Mouse (Mus musculus) bone marrow, adult 2 months (tissue): ENCODE measurements around the gene Abcb4. TPM values are rescaled to one million over a fixed set of nuclear protein-coding genes. Genes with fewer than 3 reads are reported as not detected.

Experiments used
- H3K27ac ChIP-seq: fragments of 200-500 bp; 2 replicates; pipeline ENCODE4 v1.5.1; 2012; ENCODE audit warnings: low read depth, mild to moderate bottlenecking, control low read depth, inconsistent platforms, low read length; ENCODE audit not compliant: control insufficient read depth, poor library complexity, insufficient read depth
- H3K4me1 ChIP-seq: fragments of 200-500 bp; 2 replicates; pipeline ENCODE4 v1.6.1; 2011; ENCODE audit warnings: low read length; ENCODE audit not compliant: control insufficient read depth, insufficient read depth
- H3K4me3 ChIP-seq: fragments of 200-500 bp; replicated peaks from 2 replicates; pipeline ENCODE3; 2011; ENCODE audit warnings: mild to moderate bottlenecking, low read depth, low read length, control low read depth; ENCODE audit not compliant: control insufficient read depth
- CTCF ChIP-seq: fragments of 200-500 bp; IDR thresholded peaks from 2 replicates; pipeline ENCODE4 v1.5.1; 2011; ENCODE audit warnings: low read length, control low read depth; ENCODE audit not compliant: control insufficient read depth, insufficient read depth
- POLR2A ChIP-seq: fragments of 200-500 bp; IDR thresholded peaks from 2 replicates; pipeline ENCODE4 v1.6.1; 2011; ENCODE audit warnings: low read depth, mild to moderate bottlenecking, control low read depth, low read length, borderline replicate concordance; ENCODE audit not compliant: control insufficient read depth
- WGBS: fragments of 180-500 bp; shearing (Covaris S2); methylation state at CpG from one replicate; pipeline ENCODE4 v1.1.7; 2018; 5-methylcytosine and 5-hydroxymethylcytosine counted together
- polyA plus RNA-seq: library from polyadenylated mRNA; stranded (reverse); fragments of >200 nt; gene quantifications from 2 replicates; pipeline ENCODE4 v1.2.4, GENCODE M21; 2011; ENCODE audit warnings: low replicate concordance; ENCODE audit not compliant: missing spikeins, insufficient read depth, insufficient read length

Abcb4 gene
- polyA plus RNA-seq, 1 experiment, result 57.4 TPM

DNA sequence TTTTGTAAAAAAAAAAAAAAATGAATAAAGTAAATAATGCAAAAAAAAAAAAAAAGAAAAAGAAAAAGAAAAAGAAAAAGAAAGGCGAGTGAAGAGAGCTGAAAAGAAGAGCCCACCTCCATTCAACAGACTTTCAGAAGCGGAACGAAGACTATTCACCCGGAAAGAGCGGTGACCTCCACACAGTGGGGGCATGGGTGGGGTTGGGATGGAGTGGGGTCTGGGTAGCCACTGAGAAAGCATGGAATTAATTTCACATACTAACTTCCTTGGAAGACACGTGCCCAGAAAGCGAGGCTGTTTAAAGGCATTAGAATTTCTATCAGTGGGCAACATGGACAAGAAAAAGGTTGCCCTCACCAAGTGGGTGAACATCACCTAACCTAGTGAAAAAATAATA, 78.8 kb downstream of the Abcb4 start:
- TF ChIP-seq POLR2A (no peak), CTCF (no peak)
- H3K27ac ChIP-seq, result no peak overlapping the region
- no peaks in the 10 kb centered on the region for H3K4me1 ChIP-seq
- WGBS, result 93% methylated on average over 7 of the region's 7 CpGs
- H3K4me3 ChIP-seq, result no peak overlapping the region

DNA sequence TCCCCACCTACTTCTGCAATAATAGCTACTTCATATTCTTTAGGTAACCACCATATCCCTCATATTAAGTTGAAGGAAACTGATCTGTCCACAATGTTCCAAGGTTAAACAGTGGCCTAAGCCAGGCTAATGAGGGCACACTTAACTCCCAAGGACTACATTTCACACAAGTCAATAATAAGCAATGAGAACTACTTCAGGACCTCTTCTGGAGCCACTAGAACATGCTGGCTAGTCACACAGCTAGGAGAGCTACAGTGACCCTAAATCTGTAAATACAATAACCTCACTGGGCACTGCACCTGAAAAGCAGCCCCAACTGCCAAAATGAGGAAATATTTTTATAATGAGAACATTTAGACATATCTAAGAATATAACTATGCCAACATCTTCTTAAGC, 81.2 kb downstream of the Abcb4 start:
- Histone ChIP-seq H3K27ac (no peak overlapping the region), H3K4me1 (no peaks in the 10 kb centered on the region), H3K4me3 (no peak overlapping the region)
- TF ChIP-seq CTCF (no peak), POLR2A (no peak)

DNA sequence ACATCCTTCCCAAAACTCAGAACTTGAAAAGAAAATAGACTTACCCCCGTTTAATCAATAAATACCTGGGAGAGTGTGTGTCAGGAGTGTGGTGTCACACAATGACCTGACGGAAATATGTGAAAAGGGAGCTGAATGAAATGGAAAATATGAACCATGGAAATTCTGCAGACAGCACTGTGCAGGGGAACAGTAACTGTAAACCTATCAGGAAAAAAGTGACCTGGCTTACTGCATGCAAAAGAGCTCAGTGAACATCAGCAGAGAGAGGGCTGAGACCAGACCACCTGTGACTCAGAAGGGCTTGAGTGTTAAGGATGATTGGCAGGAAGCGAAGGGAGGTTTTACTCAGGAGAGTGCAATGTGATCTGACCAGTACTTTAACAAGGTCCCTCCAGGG, 92.0 kb downstream of the Abcb4 start:
- Histone ChIP-seq H3K4me1 (no peaks in the 10 kb centered on the region), H3K4me3 (no peak overlapping the region), H3K27ac (no peak overlapping the region)
- TF ChIP-seq POLR2A (no peak), CTCF (no peak)
- WGBS, result 85% methylated on average over 3 of the region's 3 CpGs

GRCm38 (mm10) chr5:8987925-8988324, 94.4 kb downstream of the Abcb4 start:
- WGBS, result 61% methylated on average over 5 of the region's 5 CpGs
- no peak overlapping the region for H3K4me3 ChIP-seq
- H3K4me1 ChIP-seq, result no peaks in the 10 kb centered on the region; the same call in 1 of the 2 replicates
- H3K27ac ChIP-seq, result no peak overlapping the region
- TF ChIP-seq CTCF (no peak), POLR2A (no peak)

DNA sequence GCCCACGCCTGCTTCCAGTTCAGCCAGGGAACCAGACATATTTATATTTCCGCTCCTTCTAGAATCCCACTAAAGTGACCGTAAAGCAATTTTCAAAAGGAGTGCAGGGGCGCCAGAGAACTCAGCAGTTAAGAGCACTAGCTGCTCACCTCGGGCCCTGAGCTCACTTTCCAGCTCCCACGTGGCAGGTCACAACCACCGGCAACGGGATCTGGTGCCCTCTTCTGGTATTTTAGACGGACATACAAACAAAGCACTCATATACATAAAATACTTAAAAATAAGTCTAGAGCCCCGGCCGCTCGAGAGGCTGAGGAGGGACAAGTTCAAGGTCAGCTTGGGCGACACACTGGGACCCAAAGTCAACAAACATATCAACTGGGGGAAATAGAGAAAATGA, 97.0 kb downstream of the Abcb4 start:
- Histone ChIP-seq H3K4me1 (no peaks in the 10 kb centered on the region; the same call in 1 of the 2 replicates), H3K27ac (no peak overlapping the region), H3K4me3 (no peak overlapping the region)
- TF ChIP-seq POLR2A (no peak), CTCF (no peak)
- 89% methylated on average over 13 of the region's 13 CpGs for WGBS

DNA sequence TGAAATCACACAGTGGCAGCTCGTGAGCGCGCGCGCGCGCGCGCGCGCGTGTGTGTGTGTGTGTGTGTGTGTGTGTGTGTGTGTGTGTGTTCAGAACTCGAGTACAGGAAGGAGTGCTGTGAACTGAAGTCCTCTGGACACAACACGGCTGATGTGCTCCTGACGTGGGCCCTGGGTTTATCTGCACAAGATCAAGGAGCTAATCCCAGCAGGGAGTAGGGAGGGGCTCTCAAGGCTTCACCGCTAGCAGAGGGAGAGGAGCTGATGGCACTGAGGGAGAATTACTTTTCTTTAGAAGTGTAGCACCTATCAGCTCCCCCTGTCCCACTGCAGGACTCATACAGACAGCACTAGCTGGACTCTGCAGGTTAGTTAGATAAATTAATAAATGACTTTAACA, 98.1 kb downstream of the Abcb4 start:
- TF ChIP-seq POLR2A (no peak), CTCF (no peak)
- H3K4me1 ChIP-seq, result no peaks in the 10 kb centered on the region; the same call in 1 of the 2 replicates
- no peak overlapping the region for H3K27ac ChIP-seq
- 89% methylated on average over 16 of the region's 16 CpGs for WGBS
- H3K4me3 ChIP-seq, result no peak overlapping the region

- H3K4me3 ChIP-seq, result peak overlapping the region; percentile 94
- no peak for TF ChIP-seq CTCF
- TF ChIP-seq POLR2A, result no peak
- peak overlapping the region; percentile 75 for H3K27ac ChIP-seq
- WGBS, result 1% methylated on average over 13 of the region's 13 CpGs
- H3K4me1 ChIP-seq, result no peaks in the 10 kb centered on the region; the same call in 1 of the 2 replicates
These were observed 102.6 kb downstream of the Abcb4 start for GRCm38 (mm10) chr5:8995966-8996685.

DNA sequence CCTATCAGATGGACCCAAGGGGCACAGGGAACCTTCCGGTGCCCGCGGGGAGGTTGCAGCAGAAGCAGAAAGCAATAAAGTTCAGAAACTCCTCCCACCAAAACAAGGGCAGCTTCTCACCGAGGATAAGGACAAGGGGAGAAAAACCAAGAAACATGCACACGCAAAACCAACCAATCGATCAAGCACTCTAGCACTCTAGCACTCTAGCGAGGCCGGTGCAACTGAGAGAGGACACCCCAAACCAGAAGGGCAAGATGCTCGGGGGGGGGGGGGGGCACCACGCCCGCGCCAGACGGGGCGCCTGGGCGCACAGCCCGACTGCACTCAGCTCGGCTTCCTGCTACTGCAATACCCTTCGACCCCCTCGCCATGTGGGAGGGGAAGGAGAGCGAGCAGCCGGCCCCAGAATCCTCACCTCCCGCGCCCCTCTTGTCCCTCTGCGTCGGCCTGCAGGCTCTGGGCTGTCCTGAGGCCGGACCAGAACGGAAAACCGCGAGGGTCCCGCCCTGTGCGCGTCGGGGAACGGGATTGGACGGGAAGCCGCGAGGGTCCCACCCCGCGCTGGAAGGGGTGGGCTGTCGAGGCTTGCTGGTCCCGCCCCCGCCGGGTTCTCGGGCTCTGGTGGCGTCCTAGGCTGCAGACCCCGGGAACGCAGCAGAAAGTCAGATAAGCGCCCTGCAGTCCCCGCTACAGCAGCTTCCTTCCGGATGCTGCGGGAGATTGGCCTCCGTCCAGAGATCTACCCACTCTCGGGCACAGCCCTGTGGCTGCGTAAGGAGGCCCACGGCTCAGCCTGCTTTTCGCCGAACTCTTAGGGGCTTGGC, 103.4 kb downstream of the Abcb4 start, which contains the start of gene Crot:
TSS of gene Crot (minus strand) at position 639 of the 827 bp plus-strand sequence.
- WGBS, result under 1% methylated on average over 55 of the region's 57 CpGs
- peak within 1 kb of the TSS; percentile 75 for H3K27ac ChIP-seq
- TF ChIP-seq CTCF, result 0 out of 2 replicates have a peak, but pooled peaks have one; percentile 13
- peak; percentile 89 for TF ChIP-seq POLR2A
- no peaks in the 10 kb centered on the region; the same call in 1 of the 2 replicates for H3K4me1 ChIP-seq
- H3K4me3 ChIP-seq, result peak within 1 kb of the TSS; percentile 94
